Mouse (Mus musculus) kidney, adult 18-20 months (tissue): ENCODE data around the gene Tada1.

Source experiments
- DNase-seq: peaks from one replicate; pipeline ENCODE4 v3.0.0; 2021

Tada1 gene

DNA sequence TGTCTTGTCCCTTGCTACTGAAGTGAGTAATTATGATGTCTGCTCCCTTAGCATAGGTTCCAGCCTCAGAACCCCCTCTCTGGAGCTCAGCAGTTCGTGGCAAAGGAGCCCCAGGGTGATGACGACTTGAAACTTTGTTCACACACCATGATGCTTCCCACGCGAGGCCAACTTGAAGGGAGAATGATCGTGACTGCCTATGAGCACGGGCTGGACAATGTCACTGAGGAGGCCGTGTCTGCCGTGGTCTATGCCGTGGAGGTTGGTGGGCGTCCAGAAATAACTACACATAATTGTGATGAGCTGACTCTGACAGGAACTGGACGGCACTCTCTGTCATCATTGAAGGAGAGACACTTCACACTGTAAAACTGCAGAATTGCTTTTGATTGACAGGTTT is 9.6 kb downstream of the Tada1 start:
- no peak for DNase-seq

DNA sequence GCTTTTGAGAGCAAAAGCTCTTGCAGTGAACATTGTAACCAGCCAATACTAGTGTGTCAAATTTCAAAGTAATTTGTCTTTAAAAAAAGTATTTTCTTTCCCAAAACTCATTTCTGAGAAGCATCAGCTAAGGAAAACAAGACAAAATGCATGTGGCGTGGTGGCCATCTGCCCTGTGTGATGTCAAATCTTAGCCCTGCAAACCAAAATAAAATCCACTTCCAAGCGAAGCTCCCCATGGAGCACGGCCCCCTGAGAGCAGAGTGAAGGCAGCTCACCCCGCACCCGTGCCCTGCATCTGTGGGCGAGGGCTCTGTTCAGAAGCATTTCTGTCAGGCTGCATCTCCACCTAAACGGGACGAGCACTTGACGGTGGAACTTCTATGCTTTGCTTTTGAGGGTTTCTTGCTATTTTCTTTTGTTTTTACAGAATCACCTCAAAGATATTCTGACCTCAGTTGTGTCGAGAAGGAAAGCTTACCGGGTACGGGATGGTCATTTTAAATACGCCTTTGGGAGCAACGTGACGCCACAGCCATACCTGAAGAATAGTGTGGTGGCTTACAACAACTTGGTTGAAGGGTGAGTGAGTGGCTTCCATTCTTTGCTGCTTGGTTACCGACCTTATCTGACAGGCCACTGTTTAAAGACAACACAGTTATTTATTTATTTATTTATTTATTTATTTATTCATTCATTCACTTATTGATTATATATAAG is 10.7 kb downstream of the Tada1 start:
- no peak for DNase-seq

DNA sequence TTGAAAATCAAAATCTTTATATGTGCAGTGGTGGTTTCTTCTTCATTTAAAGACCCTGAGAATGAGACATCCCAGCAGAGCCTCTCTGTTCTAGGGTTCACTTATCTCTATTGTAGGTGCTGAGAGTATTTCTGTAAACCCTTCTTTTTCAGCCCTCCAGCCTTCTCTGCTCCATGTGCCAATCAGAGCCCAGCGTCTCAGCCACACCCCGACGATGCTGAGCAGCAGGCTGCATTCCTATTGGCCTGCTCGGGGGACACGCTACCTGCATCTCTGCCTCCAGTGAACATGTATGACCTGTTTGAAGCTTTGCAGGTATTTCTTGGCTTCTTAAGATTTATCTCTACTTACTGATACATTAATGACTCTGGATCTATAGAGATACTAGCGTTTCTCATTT is 12.8 kb downstream of the Tada1 start:
- DNase-seq = no peak

DNA sequence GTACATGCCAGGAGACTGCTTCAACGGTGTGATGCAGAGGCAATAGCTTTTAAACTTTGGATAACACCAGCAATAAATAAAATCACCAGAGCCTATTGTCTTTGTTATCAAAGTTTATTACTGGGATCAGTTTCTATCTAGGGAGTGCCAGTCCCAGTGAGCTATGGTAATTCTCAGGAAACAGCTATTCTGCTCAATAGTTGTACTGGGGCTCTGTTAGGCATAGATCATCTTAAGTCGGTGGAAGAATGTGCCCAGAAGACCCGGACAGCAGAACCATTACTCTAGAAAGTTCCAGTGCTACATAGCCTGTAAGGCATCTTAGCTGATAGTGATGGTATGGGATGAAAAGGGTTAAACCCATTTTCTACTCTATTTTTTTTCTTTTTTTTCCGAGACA is 15.9 kb downstream of the Tada1 start:
- no peak for DNase-seq

DNA sequence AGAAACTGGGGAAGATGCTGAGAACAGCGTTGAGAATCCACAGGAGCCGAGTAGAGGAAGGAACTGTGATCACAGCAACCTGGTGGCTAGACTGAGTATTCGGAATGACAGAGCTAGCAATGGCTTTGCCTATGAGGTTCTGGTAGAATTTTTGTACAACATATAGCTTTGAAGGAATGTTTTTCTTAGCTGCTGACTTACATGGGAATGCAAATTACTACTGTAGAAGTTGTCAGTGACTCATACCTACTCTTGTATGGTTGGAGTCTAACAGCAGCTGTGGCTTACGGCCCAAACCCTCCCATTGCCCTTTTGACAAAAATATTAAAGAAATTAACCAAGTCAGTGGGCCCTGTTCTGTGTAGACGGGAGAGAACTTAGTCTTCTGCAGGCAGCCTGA is 16.8 kb downstream of the Tada1 start:
- DNase-seq = no peak

DNA sequence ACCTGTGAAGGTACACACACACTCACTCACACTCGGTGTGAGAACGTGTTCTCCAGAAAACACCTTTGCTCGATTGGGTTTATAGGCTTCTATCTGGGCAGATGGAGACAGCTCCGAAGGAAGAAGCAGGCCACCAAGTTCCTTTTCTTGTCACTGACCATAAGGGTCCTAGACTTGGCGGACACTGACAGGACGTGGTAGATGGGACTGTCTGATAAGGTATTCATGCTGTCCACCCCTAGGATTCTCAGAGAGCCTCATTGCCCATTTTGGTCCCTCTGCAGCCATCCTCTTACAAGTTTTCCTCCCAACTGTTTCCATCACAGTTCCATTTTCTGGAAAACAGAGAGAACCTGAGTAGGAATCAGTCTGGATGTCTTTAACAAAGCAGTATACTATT is 17.5 kb downstream of the Tada1 start:
- no peak for DNase-seq

DNA sequence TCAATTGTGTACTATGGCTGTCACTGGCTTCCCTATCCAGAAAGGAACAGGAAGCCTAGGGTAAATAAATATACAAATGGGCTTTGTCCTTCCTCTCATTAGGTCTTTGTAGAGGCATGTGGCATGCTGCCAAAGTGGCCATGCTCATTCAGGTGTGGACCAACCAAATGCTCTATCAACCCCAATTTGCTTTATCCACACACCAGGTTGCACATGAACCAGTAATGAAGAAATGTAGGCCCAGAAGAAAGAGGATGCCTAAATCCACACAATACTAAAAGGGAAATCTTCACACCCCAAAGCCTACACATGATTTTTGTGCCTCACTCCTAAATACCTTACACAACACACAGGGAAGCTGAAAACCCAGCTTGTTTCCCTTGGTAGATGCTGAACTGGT is 22.6 kb downstream of the Tada1 start:
- peak; percentile 26 for DNase-seq

DNA sequence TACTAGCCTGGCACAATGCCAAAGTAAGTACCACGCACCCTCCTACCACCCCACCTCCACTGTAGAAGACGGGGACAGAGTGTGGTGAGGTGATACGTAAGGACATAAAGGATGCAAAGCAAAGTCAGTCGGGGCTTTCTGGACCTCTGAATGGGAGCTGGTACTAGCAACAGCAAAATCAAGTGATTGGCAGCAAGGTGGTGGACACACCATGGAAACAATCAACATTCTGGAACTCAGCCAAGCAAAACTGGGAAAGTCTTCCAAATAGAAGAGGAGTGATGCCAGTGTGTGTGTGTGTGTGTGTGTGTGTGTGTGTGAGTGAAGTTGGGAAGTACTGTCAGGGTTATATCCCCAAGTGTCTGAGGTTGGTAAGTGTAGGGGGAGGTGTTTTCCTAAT is 23.1 kb downstream of the Tada1 start:
- peak; percentile 2 for DNase-seq

DNA sequence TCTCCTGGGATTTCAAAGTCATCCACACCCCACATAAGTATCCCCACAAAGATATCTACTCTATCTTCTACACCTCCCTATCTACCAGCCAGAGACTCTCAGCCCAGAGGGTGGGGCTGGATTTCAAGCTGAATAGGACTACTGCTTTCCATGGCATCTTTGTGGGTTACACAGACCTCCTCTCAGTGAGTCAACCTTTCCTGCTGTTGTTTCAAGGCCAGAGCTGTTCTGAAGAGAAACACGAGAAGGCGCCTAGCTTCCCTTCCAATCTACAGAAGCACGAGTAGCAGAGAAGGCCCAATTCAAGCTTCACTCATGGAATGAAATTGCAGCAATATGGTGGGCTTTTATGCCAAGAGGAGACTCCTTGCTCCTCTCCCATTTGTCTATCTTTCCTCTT is 24.9 kb downstream of the Tada1 start:
- DNase-seq = no peak

DNA sequence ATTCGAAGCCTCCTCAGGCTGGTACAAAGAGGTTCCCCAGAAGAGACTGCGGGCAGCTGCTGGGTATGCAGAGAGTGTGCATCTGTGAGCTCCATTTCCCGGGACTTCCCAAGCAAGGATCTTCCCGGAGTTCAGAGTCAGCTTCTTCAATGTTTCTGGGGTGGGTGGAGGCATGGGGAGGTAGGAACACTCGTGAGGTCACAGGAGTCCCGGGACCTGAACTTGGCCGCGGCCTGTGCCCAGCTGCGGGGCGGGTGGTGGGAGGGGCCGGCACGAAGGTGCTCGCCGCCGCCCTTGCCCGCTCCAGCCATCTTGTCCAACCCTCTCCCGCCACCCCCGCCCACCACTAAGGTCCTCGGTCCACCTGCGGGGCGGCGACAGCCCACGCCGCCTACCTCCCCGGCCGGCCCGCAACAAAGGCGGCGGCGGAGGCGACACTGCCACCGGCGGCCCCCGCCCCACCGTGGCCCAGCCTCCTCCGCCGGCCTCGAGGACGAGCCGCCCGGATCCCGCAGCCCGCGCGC is 30.3 kb downstream of the Tada1 start:
- no peak for DNase-seq

DNA sequence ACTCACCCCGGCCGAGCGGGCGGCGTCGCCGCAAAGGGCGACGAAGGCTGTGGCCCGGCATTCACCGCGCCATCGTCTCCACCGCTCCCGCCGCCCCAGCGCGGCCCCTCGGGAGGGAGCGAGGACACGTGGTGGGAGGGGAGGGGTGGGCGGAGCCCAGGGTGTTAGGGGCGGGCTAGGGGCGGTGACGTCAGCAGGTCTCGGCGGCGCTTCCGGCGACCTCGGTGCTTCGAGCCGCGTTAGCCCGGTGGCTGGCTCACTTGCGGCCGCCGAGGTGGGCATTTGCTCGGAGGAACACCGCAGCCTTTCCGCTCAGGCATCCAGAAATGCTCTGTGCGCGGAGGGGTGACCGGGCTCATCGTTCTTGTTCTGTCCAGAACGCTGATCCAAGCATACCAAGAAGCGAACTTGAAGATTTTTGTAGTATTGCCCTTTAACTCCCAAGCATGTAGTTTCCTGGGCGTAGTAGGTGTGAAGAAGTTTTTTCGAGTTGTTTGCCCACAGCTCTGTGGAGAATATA is 30.9 kb downstream of the Tada1 start, which contains the start of gene Pogk:
Gene Pogk, minus strand, starts transcription at position 163 of the 520 bp plus-strand sequence.
- DNase-seq = peak; percentile 73

DNA sequence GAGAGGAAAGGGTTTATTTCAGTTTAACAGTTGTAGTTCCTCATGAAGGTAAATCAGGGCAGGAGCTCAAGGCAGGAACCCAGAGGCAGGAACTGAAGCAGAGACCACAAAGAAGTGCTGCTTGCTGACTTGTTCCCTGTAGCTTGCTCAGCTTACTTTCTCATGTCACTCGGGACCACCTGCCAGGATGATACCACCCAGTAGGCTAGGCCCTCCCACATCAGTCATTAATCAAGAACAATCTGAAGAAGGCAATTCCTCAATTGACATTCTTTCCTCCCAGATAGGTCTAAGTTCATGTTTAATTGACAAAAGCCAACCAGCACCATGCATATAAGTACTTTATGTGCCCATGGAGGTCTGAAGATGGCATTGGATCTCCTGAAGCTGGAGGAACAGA is 32.6 kb downstream of the Tada1 start:
- DNase-seq = no peak

DNA sequence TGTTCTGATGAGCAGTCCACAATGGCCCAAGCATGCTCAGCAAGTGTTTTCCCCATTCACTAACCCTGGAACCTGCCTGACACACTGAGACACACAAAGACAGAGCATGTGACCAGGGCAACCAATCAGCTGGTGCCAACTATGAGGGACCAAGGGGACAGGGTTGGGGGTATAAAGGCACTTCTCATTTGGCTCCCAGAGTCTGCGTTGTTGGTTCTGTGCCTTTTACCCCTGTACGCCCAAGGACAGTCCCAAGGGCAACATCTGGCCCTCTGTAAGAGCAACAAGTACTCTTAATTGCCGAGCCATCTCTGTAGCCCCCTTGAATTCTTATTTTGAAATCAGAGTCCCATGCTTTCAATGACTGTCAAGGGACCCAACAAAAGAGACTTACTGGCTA is 33.4 kb downstream of the Tada1 start:
- DNase-seq = no peak

DNA sequence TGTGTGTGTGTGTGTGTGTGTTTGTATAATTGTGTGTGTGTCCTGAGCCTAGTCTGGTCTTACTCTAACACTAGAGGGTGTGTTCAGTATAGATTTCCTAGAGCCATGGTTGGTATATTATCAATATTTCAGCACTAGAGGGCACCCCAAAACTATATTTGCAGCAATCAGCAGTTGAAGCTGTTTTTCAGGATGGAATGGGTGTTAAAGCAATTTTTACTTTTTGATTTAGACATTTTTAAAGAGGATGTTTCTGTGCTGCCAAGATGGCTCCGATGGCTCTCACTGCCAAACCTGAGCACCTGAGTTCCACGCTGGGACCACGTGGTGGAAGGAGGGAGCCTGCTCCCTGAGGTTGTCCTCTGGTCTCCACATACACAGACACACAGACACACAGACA is 50.2 kb downstream of the Tada1 start:
- DNase-seq = no peak

DNA sequence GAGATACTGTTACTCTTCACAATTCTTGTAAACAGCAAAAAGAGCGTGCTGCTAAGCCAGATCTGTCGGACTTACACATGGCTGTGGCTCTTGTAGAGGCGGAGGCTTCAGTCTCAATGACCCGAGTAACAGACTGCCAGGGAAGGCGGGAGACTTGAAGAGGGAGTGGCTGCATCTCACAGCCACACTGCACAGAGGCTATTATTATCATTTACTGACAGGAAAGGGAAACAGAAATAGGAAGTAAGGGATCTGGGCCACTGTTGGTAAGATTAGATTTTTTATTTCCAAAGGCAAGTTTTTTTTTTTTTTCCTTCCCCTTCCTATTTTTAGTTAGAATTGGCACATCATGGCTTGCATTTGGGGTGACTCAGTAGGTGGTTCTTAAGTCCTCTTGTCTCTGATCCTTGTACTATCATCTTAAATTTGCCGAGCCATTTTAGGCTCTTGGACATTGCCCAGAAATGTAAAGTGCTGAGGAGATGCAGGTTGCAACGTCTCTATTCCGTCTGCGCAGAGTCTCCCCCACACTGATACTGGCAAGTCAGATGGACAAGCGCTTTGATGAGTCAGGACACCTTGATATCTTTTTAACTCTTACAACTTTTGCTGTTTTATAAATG is 51.0 kb downstream of the Tada1 start:
- peak; percentile 10 for DNase-seq

DNA sequence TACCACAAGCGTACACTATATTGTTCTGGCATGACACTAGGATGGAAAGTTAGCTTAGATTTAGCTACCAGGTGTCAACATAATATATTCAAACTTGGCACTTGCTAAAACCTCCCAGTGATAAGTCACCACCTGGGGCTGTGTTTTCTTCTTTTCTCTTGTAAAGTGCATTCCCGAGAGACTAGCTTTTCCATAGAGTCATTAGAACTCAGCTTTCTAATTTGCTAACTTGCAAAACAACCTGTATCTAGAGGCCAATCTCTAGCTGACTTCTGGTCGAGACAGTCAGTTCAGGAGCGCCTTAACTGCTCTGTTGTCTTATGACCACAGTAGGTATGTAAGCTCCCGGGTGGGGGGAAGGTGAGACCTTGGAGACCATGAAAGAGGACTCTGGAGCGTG is 60.5 kb downstream of the Tada1 start:
- no peak for DNase-seq

DNA sequence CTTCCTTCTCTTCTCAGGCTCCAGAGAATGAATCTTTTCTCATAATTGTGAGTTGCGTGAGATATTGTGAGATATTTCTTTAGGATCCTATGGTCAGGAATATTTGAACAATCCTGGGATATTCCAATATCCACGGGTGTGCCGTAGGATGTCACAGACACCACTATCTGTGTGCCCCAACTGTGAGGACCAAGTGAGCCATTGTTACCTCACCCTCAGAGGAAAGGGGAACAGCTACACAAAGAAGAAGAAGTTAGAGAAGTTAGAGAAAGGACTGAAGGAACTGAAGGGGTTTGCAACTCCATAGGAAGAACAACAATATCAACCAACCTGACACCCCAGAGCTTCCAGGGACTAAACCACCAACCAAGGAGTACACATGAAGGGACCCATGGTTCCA is 63.1 kb downstream of the Tada1 start:
- no peak for DNase-seq
